Mouse (Mus musculus): ENCODE measurements around the gene Nat9. TPM values are rescaled to one million over a fixed set of nuclear protein-coding genes. Genes with fewer than 3 reads are reported as not detected.

The Nat9 gene
- polyA plus RNA-seq, 1 experiment from 2014 or later = 16.4 TPM

GRCm38 (mm10) chr11:115178766-115179165 is 8.9 kb downstream of the Nat9 start:
- 62% methylated on average over 2 of the region's 2 CpGs for WGBS

GRCm38 (mm10) chr11:115177559-115178195 is 10.0 kb downstream of the Nat9 start:
- Histone ChIP-seq H3K36me3 (ENCODE audit: control insufficient read depth, insufficient read depth, low read length) (0 out of 2 replicates have a peak, but pooled peaks cover 2% of the 10 kb centered on the region), H3K27ac (ENCODE audit: low read depth) (peak overlapping the region; percentile 47; the same call in 1 of the 2 replicates), H3K4me1 (replicated peaks; ENCODE audit: control insufficient read depth, insufficient read depth, low read length) (peaks cover 60% of the 10 kb centered on the region), H3K9me3 (ENCODE audit: control insufficient read depth, low read length) (no peaks in the 10 kb centered on the region), H3K9ac (ENCODE audit: low read length) (no peak overlapping the region), H3K27me3 (replicated peaks; ENCODE audit: control insufficient read depth, insufficient read depth, low read length) (no peaks in the 10 kb centered on the region), H3K4me3 (ENCODE audit: low read depth, low read length) (peak overlapping the region; percentile 16; the same call in 1 of the 2 replicates), H3K4me2 (ENCODE audit: low read length) (peak overlapping the region; percentile 42)
- 17% methylated on average over 10 of the region's 10 CpGs for WGBS
- peak; percentile 82 for DNase-seq (ENCODE audit: low spot score)
- ATAC-seq (replicated peaks; ENCODE audit: low FRiP score, low TSS enrichment, low read depth) = peak; percentile 72

More at GRCm38 (mm10) chr11:115178766-115179165, 8.9 kb downstream of the Nat9 start:
- Histone ChIP-seq H3K27me3 (replicated peaks; ENCODE audit: control insufficient read depth, insufficient read depth, low read length) (no peaks in the 10 kb centered on the region), H3K4me1 (replicated peaks; ENCODE audit: control insufficient read depth, insufficient read depth, low read length) (peaks cover 49% of the 10 kb centered on the region), H3K4me2 (ENCODE audit: low read length) (no peak overlapping the region), H3K9me3 (ENCODE audit: control insufficient read depth, low read length) (no peaks in the 10 kb centered on the region), H3K9ac (ENCODE audit: low read length) (no peak overlapping the region), H3K36me3 (ENCODE audit: control insufficient read depth, insufficient read depth, low read length) (0 out of 2 replicates have a peak, but pooled peaks cover 2% of the 10 kb centered on the region), H3K27ac (ENCODE audit: low read depth) (no peak overlapping the region), H3K4me3 (ENCODE audit: low read depth, low read length) (no peak overlapping the region)
- no peak for ATAC-seq (replicated peaks; ENCODE audit: low FRiP score, low TSS enrichment, low read depth)
- DNase-seq (ENCODE audit: low spot score) = no peak

GRCm38 (mm10) chr11:115176399-115177190 is 11.1 kb downstream of the Nat9 start:
- Histone ChIP-seq H3K27ac (ENCODE audit: low read depth) (peak overlapping the region; percentile 47), H3K9ac (ENCODE audit: low read length) (no peak overlapping the region), H3K4me2 (ENCODE audit: low read length) (peak overlapping the region; percentile 42), H3K9me3 (ENCODE audit: control insufficient read depth, low read length) (no peaks in the 10 kb centered on the region), H3K4me1 (replicated peaks; ENCODE audit: control insufficient read depth, insufficient read depth, low read length) (peaks cover 71% of the 10 kb centered on the region), H3K27me3 (replicated peaks; ENCODE audit: control insufficient read depth, insufficient read depth, low read length) (no peaks in the 10 kb centered on the region), H3K4me3 (ENCODE audit: low read depth, low read length) (no peak overlapping the region), H3K36me3 (ENCODE audit: control insufficient read depth, insufficient read depth, low read length) (no peaks in the 10 kb centered on the region)
- ATAC-seq (replicated peaks; ENCODE audit: low FRiP score, low TSS enrichment, low read depth) (no peak), DNase-seq (ENCODE audit: low spot score) (no peak)
- WGBS = 60% methylated on average over 24 of the region's 24 CpGs

- DNase-seq (ENCODE audit: low spot score) (peak; percentile 73), ATAC-seq (replicated peaks; ENCODE audit: low FRiP score, low TSS enrichment, low read depth) (peak; percentile 38)
- H3K4me2 ChIP-seq (ENCODE audit: low read length) = peak overlapping the region; percentile 34
- no peaks in the 10 kb centered on the region for H3K36me3 ChIP-seq (ENCODE audit: control insufficient read depth, insufficient read depth, low read length)
- peak overlapping the region; percentile 70 for H3K27ac ChIP-seq (ENCODE audit: low read depth)
- H3K9ac ChIP-seq (ENCODE audit: low read length) = no peak overlapping the region
- H3K4me1 ChIP-seq (replicated peaks; ENCODE audit: control insufficient read depth, insufficient read depth, low read length) = peaks cover 76% of the 10 kb centered on the region
- H3K27me3 ChIP-seq (replicated peaks; ENCODE audit: control insufficient read depth, insufficient read depth, low read length) = no peaks in the 10 kb centered on the region
- H3K4me3 ChIP-seq (ENCODE audit: low read depth, low read length) = no peak overlapping the region
- WGBS = 18% methylated on average over 16 of the region's 16 CpGs
- no peaks in the 10 kb centered on the region for H3K9me3 ChIP-seq (ENCODE audit: control insufficient read depth, low read length)
These were observed 13.9 kb downstream of the Nat9 start for GRCm38 (mm10) chr11:115173549-115174339.

GRCm38 (mm10) chr11:115172825-115173287 is 14.8 kb downstream of the Nat9 start:
- WGBS = 43% methylated on average over 4 of the region's 4 CpGs
- ATAC-seq (replicated peaks; ENCODE audit: low FRiP score, low TSS enrichment, low read depth) (peak; percentile 9; the same call in 1 of the 2 replicates), DNase-seq (ENCODE audit: low spot score) (peak; percentile 64)
- Histone ChIP-seq H3K9me3 (ENCODE audit: control insufficient read depth, low read length) (no peaks in the 10 kb centered on the region), H3K27me3 (replicated peaks; ENCODE audit: control insufficient read depth, insufficient read depth, low read length) (no peaks in the 10 kb centered on the region), H3K27ac (ENCODE audit: low read depth) (no peak overlapping the region), H3K36me3 (ENCODE audit: control insufficient read depth, insufficient read depth, low read length) (no peaks in the 10 kb centered on the region), H3K4me2 (ENCODE audit: low read length) (peak overlapping the region; percentile 18; the same call in 1 of the 2 replicates), H3K4me3 (ENCODE audit: low read depth, low read length) (no peak overlapping the region), H3K9ac (ENCODE audit: low read length) (no peak overlapping the region), H3K4me1 (replicated peaks; ENCODE audit: control insufficient read depth, insufficient read depth, low read length) (peaks cover 67% of the 10 kb centered on the region)

- H3K36me3 ChIP-seq (ENCODE audit: control insufficient read depth, insufficient read depth, low read length) = no peaks in the 10 kb centered on the region
- ATAC-seq (replicated peaks; ENCODE audit: low FRiP score, low TSS enrichment, low read depth) = no peak
- DNase-seq (ENCODE audit: low spot score) = no peak
- no peaks in the 10 kb centered on the region for H3K27me3 ChIP-seq (replicated peaks; ENCODE audit: control insufficient read depth, insufficient read depth, low read length)
- 37% methylated on average over 8 of the region's 8 CpGs for WGBS
- H3K4me1 ChIP-seq (replicated peaks; ENCODE audit: control insufficient read depth, insufficient read depth, low read length) = peaks cover 53% of the 10 kb centered on the region
- no peak overlapping the region for H3K27ac ChIP-seq (ENCODE audit: low read depth)
- no peak overlapping the region for H3K4me2 ChIP-seq (ENCODE audit: low read length)
- H3K4me3 ChIP-seq (ENCODE audit: low read depth, low read length) = no peak overlapping the region
- H3K9me3 ChIP-seq (ENCODE audit: control insufficient read depth, low read length) = no peaks in the 10 kb centered on the region
- no peak overlapping the region for H3K9ac ChIP-seq (ENCODE audit: low read length)
These were observed 16.5 kb downstream of the Nat9 start for GRCm38 (mm10) chr11:115171125-115171524.

- H3K4me1 ChIP-seq (replicated peaks; ENCODE audit: control insufficient read depth, insufficient read depth, low read length) = peaks cover 48% of the 10 kb centered on the region
These were observed 18.2 kb downstream of the Nat9 start for GRCm38 (mm10) chr11:115169430-115169829.

GRCm38 (mm10) chr11:115167631-115168249 is 19.9 kb downstream of the Nat9 start:
- ATAC-seq (replicated peaks; ENCODE audit: low FRiP score, low TSS enrichment, low read depth) (no peak), DNase-seq (ENCODE audit: low spot score) (no peak)
- Histone ChIP-seq H3K4me1 (replicated peaks; ENCODE audit: control insufficient read depth, insufficient read depth, low read length) (peaks cover 35% of the 10 kb centered on the region), H3K4me3 (ENCODE audit: low read depth, low read length) (no peak overlapping the region), H3K27ac (ENCODE audit: low read depth) (no peak overlapping the region), H3K9me3 (ENCODE audit: control insufficient read depth, low read length) (no peaks in the 10 kb centered on the region), H3K9ac (ENCODE audit: low read length) (no peak overlapping the region), H3K4me2 (ENCODE audit: low read length) (no peak overlapping the region), H3K27me3 (replicated peaks; ENCODE audit: control insufficient read depth, insufficient read depth, low read length) (no peaks in the 10 kb centered on the region), H3K36me3 (ENCODE audit: control insufficient read depth, insufficient read depth, low read length) (no peaks in the 10 kb centered on the region)
- 74% methylated on average over 8 of the region's 8 CpGs for WGBS

More at GRCm38 (mm10) chr11:115169430-115169829, 18.2 kb downstream of the Nat9 start:
- H3K4me3 ChIP-seq (ENCODE audit: low read depth, low read length) = no peak overlapping the region
- no peak for DNase-seq (ENCODE audit: low spot score)
- H3K36me3 ChIP-seq (ENCODE audit: control insufficient read depth, insufficient read depth, low read length) = no peaks in the 10 kb centered on the region
- no peak for ATAC-seq (replicated peaks; ENCODE audit: low FRiP score, low TSS enrichment, low read depth)
- H3K27me3 ChIP-seq (replicated peaks; ENCODE audit: control insufficient read depth, insufficient read depth, low read length) = no peaks in the 10 kb centered on the region
- no peaks in the 10 kb centered on the region for H3K9me3 ChIP-seq (ENCODE audit: control insufficient read depth, low read length)
- no peak overlapping the region for H3K27ac ChIP-seq (ENCODE audit: low read depth)
- whole genome bisulfite sequencing = 86% methylated on average over 4 of the region's 4 CpGs
- H3K4me2 ChIP-seq (ENCODE audit: low read length) = no peak overlapping the region
- no peak overlapping the region for H3K9ac ChIP-seq (ENCODE audit: low read length)

Data from intestine, embryonic 14.5 days (tissue).